Mouse (Mus musculus): ENCODE measurements around the gene Gys1. TPM values are rescaled to one million over a fixed set of nuclear protein-coding genes. Genes with fewer than 3 reads are reported as not detected.
"Not testable (repeated sequence)": the region's sequence is repeated elsewhere in the genome, so short reads cannot be mapped to it uniquely, and the experiment has no call there.

Gene Gys1
- polyA plus RNA-seq, 1 experiment from 2014 or later = 59.3 TPM

DNA sequence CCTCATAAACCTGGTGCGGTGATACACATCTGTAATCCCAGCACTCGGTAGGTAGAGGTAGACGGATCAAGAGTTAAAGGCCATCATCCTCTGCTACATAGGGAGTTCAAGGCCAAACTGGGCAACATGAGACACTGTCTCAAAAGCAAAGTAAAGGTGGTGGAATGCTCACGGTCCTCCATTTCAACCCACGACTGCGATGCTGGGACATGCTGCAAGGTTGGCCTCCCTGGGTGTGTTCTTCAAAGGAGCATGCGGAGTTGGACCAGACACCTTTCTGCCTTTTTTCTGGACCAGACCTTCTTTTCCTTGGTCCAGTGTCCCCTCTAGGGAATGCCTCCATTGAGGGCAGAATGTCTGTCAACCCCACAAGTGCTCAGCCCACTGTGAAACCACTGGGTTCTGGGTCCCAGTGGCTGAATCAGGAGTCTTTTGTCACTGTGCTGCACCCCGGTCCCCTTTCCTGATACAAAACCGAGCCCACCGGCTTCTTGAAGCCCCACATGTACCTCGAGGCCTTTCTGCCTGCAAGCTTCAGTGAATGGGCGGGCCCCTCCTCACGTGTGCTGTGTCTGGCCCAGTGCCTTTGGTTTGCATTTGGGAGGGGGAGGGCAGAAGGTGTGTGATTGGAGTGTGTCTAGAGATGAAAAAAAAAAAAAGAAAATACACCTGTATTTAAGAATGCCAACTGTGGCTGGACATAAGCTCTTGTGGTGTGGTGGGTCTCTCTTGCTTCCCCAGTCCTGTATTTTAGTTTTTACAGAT lies 21.5 kb downstream of the Gys1 start:
- no peaks in the 10 kb centered on the region for H3K27me3 ChIP-seq
- no peak for DNase-seq (ENCODE audit: low read depth, low spot score)
- ChIA-PET CTCF (interaction anchor here (1.9 to 3.4 kb wide), 4 partner anchors 8 to 22 kb away, joined by 6 to 11 read pairs (median 9); partner anchors contain the start of genes Bax and Gys1), POLR2A (interaction anchor here (0.7 to 1.4 kb wide), 5 partner anchors 9 to 69 kb away, joined by 3 to 4 read pairs (median 3); no protein-coding TSS in a partner anchor)
- in situ Hi-C loops (cut with MboI; ENCODE audit: low pct_unique_long_range_greater_than_20kb) = no loop called here
- TF ChIP-seq CTCF (IDR thresholded peaks at IDR 0.05) = no peak
- ATAC-seq = no peak

DNA sequence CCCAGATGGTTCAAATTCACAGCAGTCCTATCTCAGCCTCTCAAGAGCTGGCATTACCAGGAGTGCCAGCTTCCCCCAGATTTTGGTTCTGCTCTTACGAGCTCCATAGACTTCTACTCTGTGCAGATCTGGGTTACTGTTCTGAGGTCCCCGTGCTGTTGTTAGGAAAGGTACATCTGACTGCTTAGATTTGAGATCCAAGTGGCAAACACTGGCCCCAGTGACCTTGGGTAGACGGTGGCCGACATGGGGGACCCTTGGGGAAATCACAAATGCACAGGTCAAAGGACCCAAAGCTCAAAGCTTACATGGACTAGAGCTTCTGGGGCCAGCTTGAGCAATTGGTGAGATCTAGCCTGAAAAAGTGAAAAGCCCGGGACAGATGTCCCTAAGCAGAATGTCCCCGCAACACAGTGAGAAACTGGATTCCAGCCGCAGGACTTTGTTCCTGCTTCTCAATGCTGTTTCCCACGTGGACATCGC lies 22.1 kb downstream of the Gys1 start:
- peak; percentile 9 for ATAC-seq
- CTCF ChIA-PET = interaction anchor here (1.9 to 3.4 kb wide), 4 partner anchors 9 to 22 kb away, joined by 6 to 11 read pairs (median 9); partner anchors contain the start of genes Bax and Gys1
- DNase-seq (ENCODE audit: low read depth, low spot score) = no peak
- TF ChIP-seq CTCF (IDR thresholded peaks at IDR 0.05) = no peak
- H3K27me3 ChIP-seq = no peaks in the 10 kb centered on the region
- in situ Hi-C loops (cut with MboI; ENCODE audit: low pct_unique_long_range_greater_than_20kb) = no loop called here
- POLR2A ChIA-PET = interaction anchor here (0.7 to 1.7 kb wide), 6 partner anchors 9 to 69 kb away, joined by 3 to 7 read pairs (median 4); partner anchors contain the start of gene Bax

DNA sequence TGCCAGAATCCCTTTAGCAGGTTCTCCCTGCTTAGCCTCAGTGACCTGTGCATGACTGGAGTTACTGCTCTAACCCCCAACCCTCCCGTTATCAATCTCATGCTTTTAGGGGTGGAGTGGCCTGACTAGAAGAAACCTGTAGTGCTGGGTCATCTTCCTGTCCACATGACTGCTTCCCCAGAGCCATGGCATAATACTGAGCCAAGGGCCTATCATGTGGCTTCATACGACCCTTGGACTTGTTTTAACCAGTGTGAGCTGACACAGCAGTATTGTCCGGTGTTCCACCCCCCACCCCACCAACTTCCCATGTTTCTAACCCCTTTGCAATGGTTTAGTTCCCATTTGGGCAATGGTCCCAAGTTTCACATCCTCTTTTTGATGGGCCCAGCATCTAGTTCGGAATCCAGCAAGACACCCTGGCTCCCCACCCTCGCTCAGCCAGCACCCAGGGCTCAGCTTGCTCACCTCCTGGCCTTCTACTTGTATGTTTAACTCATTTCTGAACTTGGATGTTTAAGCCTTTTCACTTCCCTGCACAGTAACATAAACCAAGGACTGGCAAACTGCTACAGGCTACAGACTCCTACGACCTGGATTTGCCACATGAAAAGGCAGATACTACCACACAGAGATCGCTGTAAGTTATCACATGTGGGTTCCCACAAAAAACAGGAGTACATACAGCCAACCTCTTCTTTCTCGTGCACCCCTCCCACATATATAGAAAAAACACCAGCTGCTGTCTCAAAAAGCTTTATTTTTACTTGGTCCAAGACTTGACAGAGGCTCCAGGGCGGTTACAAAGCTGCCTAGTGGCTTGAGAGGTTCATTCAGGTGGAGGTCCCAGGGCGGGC lies 22.8 kb downstream of the Gys1 start:
- TF ChIP-seq CTCF (IDR thresholded peaks at IDR 0.05) = no peak
- in situ Hi-C loops (cut with MboI; ENCODE audit: low pct_unique_long_range_greater_than_20kb) = no loop called here
- H3K27me3 ChIP-seq = no peaks in the 10 kb centered on the region
- CTCF ChIA-PET = interaction anchor here (1.9 to 3.4 kb wide), 4 partner anchors 8 to 23 kb away, joined by 6 to 11 read pairs (median 9); partner anchors contain the start of genes Bax and Gys1
- ATAC-seq (peak; percentile 17), DNase-seq (ENCODE audit: low read depth, low spot score) (no peak)
- POLR2A ChIA-PET = interaction anchor here (1.2 to 1.7 kb wide), 3 partner anchors 9 to 21 kb away, joined by 3 to 7 read pairs (median 4); partner anchors contain the start of gene Bax

DNA sequence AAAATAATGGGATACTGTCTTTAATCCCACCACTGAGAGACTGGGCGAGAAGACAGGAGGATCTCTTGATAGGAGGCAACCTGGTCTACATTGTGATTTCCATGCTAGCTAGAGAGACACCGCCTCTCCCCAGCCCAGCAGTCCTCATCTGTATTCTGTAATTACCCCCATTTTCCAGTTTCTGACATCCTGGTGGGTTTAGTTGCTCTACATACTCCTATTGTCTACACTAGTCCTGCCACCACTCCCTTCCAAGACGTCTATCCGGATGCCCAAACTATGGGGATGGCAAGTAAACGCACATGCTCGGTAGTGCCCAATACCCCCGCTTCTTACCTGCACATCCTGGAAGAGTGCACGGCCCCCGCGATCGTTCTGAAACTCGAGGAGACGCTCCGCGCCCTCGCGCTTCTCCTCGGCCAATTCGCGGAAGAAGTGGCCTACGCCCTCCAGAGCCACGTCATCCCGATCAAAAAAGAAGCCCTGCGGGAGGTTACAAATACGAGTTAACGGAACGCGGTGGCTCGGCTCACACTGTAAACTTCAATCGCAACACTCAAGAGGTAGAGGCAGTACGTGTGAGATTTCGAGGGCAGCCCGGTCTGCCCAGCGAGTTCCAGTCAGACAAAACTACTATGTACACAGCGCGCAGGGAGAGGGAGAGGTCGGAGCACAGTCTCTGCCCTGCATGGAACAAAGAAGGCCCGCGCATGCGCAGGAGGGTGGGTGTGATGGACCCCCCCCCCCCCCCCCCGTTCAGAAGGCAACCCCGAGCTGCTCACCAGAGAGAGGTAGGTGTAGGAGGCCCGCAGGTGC lies 24.3 kb downstream of the Gys1 start:
- CTCF ChIA-PET = no interaction called here

DNA sequence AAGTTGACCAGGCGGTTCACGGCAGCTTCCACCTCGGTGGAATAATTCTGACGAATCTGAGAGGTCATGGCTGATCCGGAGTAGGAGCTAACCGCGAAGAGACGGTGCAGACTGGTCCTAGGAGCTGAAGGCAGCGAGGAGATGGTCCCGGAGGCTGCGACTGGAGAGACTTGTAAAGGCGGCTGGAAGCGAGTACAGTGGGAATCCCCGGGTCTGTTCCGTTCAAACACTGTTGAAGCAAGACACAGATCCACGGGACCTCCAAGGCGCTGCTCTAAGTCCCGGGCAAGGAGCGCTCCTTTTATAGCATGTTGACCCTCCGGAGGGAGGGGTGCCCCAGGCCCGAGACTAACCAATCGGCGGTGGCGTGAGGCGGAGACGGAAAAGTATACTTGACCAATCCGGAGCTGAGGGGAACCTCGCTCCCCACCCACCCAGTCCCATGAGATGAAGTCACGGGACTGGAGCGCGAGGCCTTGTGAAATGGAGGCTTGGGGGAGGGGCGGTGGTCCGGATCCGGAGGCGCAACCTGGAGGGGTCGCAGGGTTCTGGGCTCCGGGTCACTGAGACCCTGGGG lies 25.0 kb downstream of the Gys1 start, which contains the start of gene Ftl1:
Gene Ftl1 (minus strand): TSS at position 321 of the 577 bp plus-strand sequence.
- POLR2A ChIA-PET; H3K27me3 ChIP-seq; in situ Hi-C loops (cut with MboI; ENCODE audit: low pct_unique_long_range_greater_than_20kb): not testable (repeated sequence)
- peak; percentile 77 for ATAC-seq
- CTCF ChIA-PET = interaction anchor here (0.7 kb wide), 1 partner anchor 223 kb away, joined by 3 read pairs; no protein-coding TSS in a partner anchor
- peak; percentile 88 for DNase-seq (ENCODE audit: low read depth, low spot score)

More for the DNA sequence above, 24.3 kb downstream of the Gys1 start:
- DNase-seq (ENCODE audit: low read depth, low spot score) (no peak), ATAC-seq (no peak)
- no peak for TF ChIP-seq CTCF (IDR thresholded peaks at IDR 0.05)
- POLR2A ChIA-PET = no interaction called here
- no peaks in the 10 kb centered on the region for H3K27me3 ChIP-seq
- in situ Hi-C loops (cut with MboI; ENCODE audit: low pct_unique_long_range_greater_than_20kb) = no loop called here

DNA sequence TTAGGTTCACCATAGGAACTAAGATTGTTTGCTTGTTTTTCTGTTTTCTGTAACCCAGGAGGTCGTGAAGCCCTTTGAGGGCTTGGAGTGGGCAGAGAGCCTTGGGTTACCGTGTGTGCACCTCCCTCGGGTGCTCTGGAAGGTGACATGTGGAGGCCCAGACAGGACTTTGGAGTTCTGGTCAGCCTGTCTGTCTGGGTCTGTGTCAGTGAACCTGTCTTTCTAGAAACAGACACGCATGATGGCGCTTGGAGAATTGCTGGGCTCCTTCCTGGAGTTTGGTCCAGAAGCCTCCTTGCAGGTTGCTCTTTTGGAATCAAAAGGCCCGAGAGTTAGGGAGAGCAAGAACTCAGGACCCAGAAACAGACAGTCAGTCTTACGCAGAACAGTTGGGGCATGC lies 25.7 kb downstream of the Gys1 start:
- CTCF ChIA-PET = interaction anchor here (0.7 kb wide), 1 partner anchor 222 kb away, joined by 3 read pairs; no protein-coding TSS in a partner anchor
- in situ Hi-C loops (cut with MboI; ENCODE audit: low pct_unique_long_range_greater_than_20kb) = no loop called here

DNA sequence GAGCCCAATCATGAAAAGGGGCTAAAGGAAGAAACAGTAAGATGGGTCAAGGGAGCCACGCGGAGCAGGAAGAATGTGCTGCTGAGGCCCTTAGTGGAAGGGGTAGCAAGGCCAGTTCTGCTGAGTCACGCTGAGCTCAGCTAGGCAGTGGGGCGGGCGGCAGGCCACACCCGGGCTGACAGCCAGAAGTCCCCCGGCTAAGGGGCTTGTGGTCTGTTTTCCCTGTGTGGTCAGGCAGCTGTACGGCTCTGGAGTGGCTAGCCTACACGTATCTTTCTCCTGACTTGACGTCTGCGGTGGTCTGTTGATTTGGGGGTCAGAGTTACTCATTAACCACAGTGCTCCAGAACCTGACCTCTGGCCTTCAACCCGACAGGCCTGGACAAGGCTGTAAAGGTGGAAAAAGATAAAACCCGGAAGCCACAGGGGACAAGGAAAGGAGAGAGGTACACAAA lies 26.2 kb downstream of the Gys1 start:
- ATAC-seq (peak; percentile 24), DNase-seq (ENCODE audit: low read depth, low spot score) (peak; percentile 78)
- no peaks in the 10 kb centered on the region for H3K27me3 ChIP-seq
- TF ChIP-seq CTCF (IDR thresholded peaks at IDR 0.05) = no peak
- in situ Hi-C loops (cut with MboI; ENCODE audit: low pct_unique_long_range_greater_than_20kb) = no loop called here
- ChIA-PET POLR2A (no interaction called here), CTCF (no interaction called here)

More for the DNA sequence above, 25.7 kb downstream of the Gys1 start:
- no peak for ATAC-seq
- no peak for TF ChIP-seq CTCF (IDR thresholded peaks at IDR 0.05)
- H3K27me3 ChIP-seq = no peaks in the 10 kb centered on the region
- POLR2A ChIA-PET = no interaction called here
- no peak for DNase-seq (ENCODE audit: low read depth, low spot score)

DNA sequence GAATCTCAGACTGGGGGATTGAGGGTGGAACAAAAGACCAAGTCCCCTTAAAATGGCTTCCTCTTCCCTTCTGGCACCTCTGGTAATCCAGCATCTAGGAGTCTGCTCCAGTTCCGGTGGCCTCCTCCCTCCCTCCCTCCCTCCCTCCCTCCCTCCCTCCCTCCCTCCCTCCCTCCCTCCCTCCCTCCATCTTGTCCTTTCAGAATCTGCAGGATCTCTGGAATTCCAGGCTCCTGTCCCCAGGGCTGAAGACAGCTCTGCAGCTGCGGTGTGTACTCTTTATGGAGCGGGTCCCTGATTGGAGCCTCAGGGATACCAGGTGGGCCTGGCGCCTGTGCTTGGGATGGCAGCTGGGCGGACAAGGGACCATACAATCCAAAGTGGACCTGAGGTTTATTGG lies 26.7 kb downstream of the Gys1 start:
- TF ChIP-seq CTCF (IDR thresholded peaks at IDR 0.05) = no peak
- no peaks in the 10 kb centered on the region for H3K27me3 ChIP-seq
- CTCF ChIA-PET = no interaction called here
- in situ Hi-C loops (cut with MboI; ENCODE audit: low pct_unique_long_range_greater_than_20kb) = no loop called here
- DNase-seq (ENCODE audit: low read depth, low spot score) = no peak
- POLR2A ChIA-PET = no interaction called here
- no peak for ATAC-seq

DNA sequence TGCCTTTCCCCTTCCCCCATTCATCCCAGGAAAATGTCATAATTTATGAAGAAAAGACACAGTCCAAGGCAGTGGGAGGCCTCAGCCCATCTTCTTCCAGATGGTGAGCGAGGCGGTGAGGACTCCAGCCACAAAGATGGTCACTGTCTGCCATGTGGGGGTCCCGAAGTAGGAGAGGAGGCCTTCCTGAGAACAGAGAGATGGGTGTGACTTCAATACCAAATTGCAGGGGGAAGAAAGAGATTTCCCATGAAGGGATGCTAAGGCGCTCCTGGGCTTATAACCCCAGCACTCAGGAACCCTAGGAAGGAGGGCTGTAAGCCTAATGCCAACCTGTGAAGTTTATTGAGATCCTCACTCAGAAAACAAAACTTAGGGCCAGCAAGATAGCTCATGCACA lies 27.1 kb downstream of the Gys1 start:
- ChIA-PET POLR2A (no interaction called here), CTCF (no interaction called here)
- TF ChIP-seq CTCF (IDR thresholded peaks at IDR 0.05) = no peak
- DNase-seq (ENCODE audit: low read depth, low spot score) = no peak
- in situ Hi-C loops (cut with MboI; ENCODE audit: low pct_unique_long_range_greater_than_20kb) = no loop called here
- H3K27me3 ChIP-seq = no peaks in the 10 kb centered on the region
- no peak for ATAC-seq

All from Patski (cell line).